Mouse (Mus musculus): ENCODE results near the gene Qrfp.

- TF ChIP-seq EP300 (IDR thresholded peaks at IDR 0.05) (no peak), CTCF (IDR thresholded peaks at IDR 0.05) (no peak)
Measured at GRCm38 (mm10) chr2:31855991-31856390, 45.6 kb upstream of the Qrfp start.

Data from lung, postnatal 0 days (tissue).